Mouse (Mus musculus): Measurements from ENCODE around the gene Syap1.

GRCm38 (mm10) chrX:162828016-162828415, 60.2 kb downstream of the Syap1 start:
- TF ChIP-seq POLR2A (IDR thresholded peaks at IDR 0.05; ENCODE audit: low read depth, low read length) (no peak), CTCF (IDR thresholded peaks at IDR 0.05; ENCODE audit: extremely low read depth, insufficient read depth, insufficient read length, insufficient replicate concordance) (no peak)

Data from spleen, adult 2 months (tissue).